Mouse (Mus musculus): Measurements from ENCODE around the gene Ccdc121. TPM values are rescaled to one million over a fixed set of nuclear protein-coding genes. Genes with fewer than 3 reads are reported as not detected.

Ccdc121 gene
- total RNA-seq (2017), result not detected in 3 replicates

DNA sequence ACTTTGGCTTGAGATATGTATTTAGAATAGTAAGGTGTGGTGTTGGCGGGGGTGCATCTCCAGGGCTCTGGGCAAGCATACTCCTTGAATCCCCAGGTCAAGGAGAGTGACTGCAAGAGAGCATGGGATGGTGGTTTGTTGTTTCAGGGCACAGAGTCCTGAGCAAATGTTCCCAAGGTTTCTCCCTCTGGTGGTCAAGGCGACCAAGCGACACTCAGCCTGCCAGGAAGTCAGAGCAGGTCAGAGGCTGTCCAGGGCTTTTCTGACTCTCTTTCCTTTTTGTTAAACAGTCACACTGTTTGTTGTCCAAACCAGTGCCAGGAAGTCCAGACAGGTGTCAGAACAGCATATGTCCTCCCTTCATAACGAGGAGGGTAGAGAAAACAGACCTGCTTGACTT, at the start of gene Ccdc121:
Gene Ccdc121 (minus strand): TSS at position 145 of the 400 bp plus-strand sequence.
- no peak for ATAC-seq (replicated peaks; ENCODE audit: insufficient number of reproducible peaks, low FRiP score, low TSS enrichment, poor library complexity, severe bottlenecking)

DNA sequence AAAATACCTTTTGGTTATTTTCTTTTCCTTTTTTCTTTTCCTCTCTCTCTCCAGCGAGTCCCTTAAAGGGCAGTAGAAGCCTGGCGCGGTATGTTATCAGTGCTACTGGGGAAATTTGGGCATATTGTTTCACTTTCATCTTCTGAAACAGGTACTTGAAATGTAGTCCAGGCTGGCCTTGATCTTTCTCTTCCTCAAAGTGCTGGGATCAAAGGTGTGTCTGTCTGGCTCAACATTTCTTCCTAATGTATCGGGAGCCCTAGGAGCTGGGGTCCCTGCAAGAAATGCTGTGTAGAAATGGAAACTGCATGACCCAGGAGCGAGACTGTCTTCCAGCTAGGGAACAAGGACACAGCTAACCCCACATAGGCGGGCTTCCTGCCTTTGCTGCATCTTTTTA, 49.1 kb upstream of the Ccdc121 start:
- ATAC-seq (replicated peaks; ENCODE audit: insufficient number of reproducible peaks, low FRiP score, low TSS enrichment, poor library complexity, severe bottlenecking), result no peak

- ATAC-seq (replicated peaks; ENCODE audit: insufficient number of reproducible peaks, low FRiP score, low TSS enrichment, poor library complexity, severe bottlenecking), result no peak
Measured at GRCm38 (mm10) chr1:181559655-181560054, 48.4 kb upstream of the Ccdc121 start.

DNA sequence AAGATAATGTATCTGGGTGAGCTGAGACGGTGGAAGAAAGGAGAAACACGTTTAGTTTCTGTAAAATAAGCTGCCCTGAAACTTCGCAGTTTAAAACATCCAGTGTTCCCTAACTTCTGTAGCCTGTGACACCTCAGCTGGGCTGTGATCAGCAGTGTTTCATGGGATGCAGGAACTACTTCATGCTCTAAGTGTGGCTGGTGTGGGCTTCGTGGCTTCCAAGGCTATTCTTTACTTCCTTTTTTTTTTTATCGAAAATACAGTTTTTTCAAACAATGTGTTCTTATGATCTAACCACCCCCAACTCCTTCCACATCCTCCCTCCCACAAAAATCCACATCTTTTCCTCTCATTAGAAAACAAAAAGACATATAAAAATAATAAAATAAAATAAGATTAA, 44.2 kb upstream of the Ccdc121 start:
- ATAC-seq (replicated peaks; ENCODE audit: insufficient number of reproducible peaks, low FRiP score, low TSS enrichment, poor library complexity, severe bottlenecking), result no peak

DNA sequence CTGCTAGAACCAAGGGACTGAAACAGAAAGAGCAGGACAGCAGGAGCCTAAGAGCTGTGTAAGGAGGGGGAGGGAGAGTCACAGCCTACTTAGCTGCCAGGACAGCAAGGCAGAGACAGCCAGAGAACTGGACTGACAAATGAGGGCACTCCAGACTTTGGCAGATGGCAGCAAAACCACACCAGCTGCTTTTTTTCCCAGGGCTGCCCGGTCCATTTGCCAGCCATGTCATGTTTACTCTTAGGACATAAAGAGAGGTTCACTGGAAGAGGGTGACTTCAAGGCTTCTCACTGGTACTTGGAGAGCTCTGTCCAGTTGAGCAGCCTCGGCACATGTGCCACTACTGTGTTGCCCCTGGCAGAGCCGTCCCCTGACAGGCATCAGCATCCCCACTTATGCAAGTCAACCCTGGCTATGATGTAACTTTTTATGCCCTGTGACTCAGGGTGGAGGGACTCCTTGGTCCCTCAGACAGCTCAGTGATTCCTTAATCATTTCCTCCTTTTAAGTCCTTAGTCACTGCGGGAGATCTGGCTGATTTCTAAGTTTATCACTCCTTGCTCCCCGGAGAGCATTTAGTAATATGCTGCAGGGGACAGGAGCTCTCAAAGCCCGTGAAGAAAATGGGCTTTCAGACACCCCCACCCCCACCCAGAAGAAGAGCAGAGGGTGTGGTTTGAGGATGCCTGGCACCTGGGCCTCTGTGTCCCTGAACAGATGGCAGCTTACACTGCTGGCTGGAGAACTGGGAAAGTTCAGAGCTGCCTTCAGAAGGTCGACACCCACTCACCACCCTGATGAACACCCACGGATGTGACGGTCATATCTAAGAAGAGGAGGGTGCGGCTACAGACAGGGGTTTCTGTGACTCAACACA, 41.5 kb upstream of the Ccdc121 start:
- ATAC-seq (replicated peaks; ENCODE audit: insufficient number of reproducible peaks, low FRiP score, low TSS enrichment, poor library complexity, severe bottlenecking), result peak; percentile 45

DNA sequence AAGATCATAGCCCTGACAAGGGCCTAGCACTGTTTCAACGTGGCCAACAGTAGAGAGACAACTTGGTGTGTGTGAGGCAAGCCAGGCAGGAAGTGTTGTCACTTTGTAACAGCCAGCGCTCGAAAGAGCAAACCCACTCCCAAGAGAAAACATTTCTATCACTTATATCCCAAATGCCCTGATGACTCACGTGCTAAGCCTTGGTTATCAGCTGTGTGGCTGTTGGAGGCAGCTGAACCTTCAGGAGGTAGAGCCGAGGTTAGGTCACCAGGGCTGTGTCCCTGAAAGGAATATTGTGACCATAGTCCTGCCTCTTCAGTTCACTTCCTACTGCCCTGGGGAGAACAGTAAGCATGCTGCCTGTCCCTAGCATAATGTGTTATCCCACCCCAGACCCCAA, 39.6 kb upstream of the Ccdc121 start:
- ATAC-seq (replicated peaks; ENCODE audit: insufficient number of reproducible peaks, low FRiP score, low TSS enrichment, poor library complexity, severe bottlenecking), result no peak

DNA sequence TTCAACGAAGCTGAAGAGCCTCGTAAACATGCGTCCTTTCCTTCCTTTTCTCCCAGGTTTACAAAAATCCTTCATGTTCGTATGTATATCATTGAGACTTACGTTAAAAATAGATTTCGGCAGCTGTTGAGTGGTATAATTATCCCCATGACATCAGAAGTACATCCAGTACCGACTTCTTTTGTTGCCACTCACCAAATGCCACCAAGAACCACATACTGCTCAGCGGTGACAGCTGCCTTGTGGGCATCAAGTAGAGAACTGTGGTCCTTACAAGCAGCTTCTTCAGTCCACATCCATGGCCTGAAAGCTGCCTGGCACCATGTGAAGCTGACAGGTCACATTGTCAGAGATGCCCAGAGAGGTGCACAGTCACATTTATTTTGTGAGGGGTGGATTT, 38.7 kb upstream of the Ccdc121 start:
- ATAC-seq (replicated peaks; ENCODE audit: insufficient number of reproducible peaks, low FRiP score, low TSS enrichment, poor library complexity, severe bottlenecking), result no peak

GRCm38 (mm10) chr1:181545044-181545772, 34.0 kb upstream of the Ccdc121 start:
- ATAC-seq (replicated peaks; ENCODE audit: insufficient number of reproducible peaks, low FRiP score, low TSS enrichment, poor library complexity, severe bottlenecking), result peak; percentile 78

GRCm38 (mm10) chr1:181543711-181544383, 32.6 kb upstream of the Ccdc121 start:
- ATAC-seq (replicated peaks; ENCODE audit: insufficient number of reproducible peaks, low FRiP score, low TSS enrichment, poor library complexity, severe bottlenecking), result no peak

GRCm38 (mm10) chr1:181539846-181540769, 28.9 kb upstream of the Ccdc121 start:
- peak; percentile 47 for ATAC-seq (replicated peaks; ENCODE audit: insufficient number of reproducible peaks, low FRiP score, low TSS enrichment, poor library complexity, severe bottlenecking)

- ATAC-seq (replicated peaks; ENCODE audit: insufficient number of reproducible peaks, low FRiP score, low TSS enrichment, poor library complexity, severe bottlenecking), result no peak
Measured at GRCm38 (mm10) chr1:181537627-181538525, 26.6 kb upstream of the Ccdc121 start.

GRCm38 (mm10) chr1:181535165-181535873, 24.1 kb upstream of the Ccdc121 start:
- ATAC-seq (replicated peaks; ENCODE audit: insufficient number of reproducible peaks, low FRiP score, low TSS enrichment, poor library complexity, severe bottlenecking), result no peak

DNA sequence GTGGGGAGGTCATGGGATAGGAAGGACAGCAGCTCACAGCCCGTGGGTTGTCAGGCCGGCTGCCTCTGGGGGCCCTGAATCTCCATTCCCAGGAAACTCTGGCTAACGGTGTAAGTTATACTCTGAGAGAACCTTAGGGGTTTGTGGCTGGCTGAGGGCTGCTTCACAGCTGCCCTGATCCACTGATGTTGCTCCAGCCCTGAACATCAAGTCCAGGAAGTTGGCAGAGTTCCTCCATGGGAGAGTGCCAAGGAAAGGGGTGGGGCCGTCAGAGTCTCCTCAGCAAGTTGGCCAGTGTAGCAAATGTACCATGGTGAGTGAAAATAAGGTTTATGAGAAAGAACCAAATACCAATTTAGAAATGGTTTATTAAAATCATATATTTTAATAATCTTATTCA, 18.1 kb upstream of the Ccdc121 start:
- ATAC-seq (replicated peaks; ENCODE audit: insufficient number of reproducible peaks, low FRiP score, low TSS enrichment, poor library complexity, severe bottlenecking), result no peak

GRCm38 (mm10) chr1:181525996-181526395, 14.7 kb upstream of the Ccdc121 start:
- ATAC-seq (replicated peaks; ENCODE audit: insufficient number of reproducible peaks, low FRiP score, low TSS enrichment, poor library complexity, severe bottlenecking), result no peak

DNA sequence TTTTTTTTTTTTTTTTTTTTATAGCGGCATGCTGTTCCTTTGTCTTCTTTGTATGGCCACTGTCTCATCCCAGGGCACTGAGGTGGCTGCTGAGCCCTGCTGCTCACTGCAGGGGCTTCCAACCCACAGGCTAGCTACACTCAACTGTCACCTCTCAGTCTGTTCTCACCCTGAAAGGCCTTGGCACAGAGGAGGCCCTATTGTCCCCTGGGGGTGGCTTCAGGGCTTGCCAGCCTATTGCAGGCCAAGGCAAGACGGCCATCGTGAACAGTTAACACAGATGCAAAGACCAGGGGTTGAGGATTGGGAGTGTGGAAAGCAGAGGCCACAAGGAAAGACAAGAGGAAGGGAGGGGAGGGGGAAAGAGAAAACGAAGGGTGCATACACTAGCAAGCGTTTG, 12.6 kb upstream of the Ccdc121 start:
- ATAC-seq (replicated peaks; ENCODE audit: insufficient number of reproducible peaks, low FRiP score, low TSS enrichment, poor library complexity, severe bottlenecking), result no peak

- no peak for ATAC-seq (replicated peaks; ENCODE audit: insufficient number of reproducible peaks, low FRiP score, low TSS enrichment, poor library complexity, severe bottlenecking)
Measured at GRCm38 (mm10) chr1:181521401-181522091, 10.3 kb upstream of the Ccdc121 start.
